Mouse (Mus musculus): ENCODE results near the gene Gm49368. TPM values are rescaled to one million over a fixed set of nuclear protein-coding genes. Genes with fewer than 3 reads are reported as not detected.

The Gm49368 gene
- total and polyA plus RNA-seq, 3 experiments, result not detected

DNA sequence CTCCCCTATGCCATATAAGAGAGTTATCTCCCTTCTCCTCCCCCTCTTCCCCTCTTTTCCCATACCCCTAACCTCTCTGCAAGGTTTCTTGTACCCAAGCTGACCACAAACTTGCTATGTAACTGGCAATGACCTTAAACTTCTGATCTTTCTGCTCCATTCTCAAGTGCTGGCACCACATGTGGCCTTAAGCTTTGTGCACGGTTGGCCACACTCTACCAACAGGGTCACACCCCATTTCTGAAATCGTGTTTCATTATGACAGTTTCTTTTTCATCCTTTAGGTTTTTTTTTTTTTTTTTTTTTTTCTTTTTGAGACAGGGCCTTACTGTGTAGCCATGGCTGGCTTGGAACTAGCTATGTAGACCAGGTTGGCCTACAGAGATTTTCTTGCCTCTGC lies 7.4 kb downstream of the Gm49368 start:
- Histone ChIP-seq H3K4me3 (ENCODE audit: control insufficient read depth in 1 of 2, insufficient read depth in 1 of 2, low read depth in 2 of 2, low read length in 2 of 2) (no peak overlapping the region), H3K27me3 (ENCODE audit: control insufficient read depth in 1 of 2, insufficient read depth in 2 of 2, low read length in 2 of 2) (peaks cover 10 to 18% of the 10 kb centered on the region in 2 experiments), H3K79me2 (ENCODE audit: control insufficient read depth, insufficient read depth, low read length, poor library complexity) (no peaks in the 10 kb centered on the region), H3K27ac (ENCODE audit: control insufficient read depth, low read depth, low read length) (no peak overlapping the region), H3K9me3 (replicated peaks; ENCODE audit: insufficient read depth, low read length) (no peaks in the 10 kb centered on the region), H3K9ac (ENCODE audit: control insufficient read depth, low read depth, low read length, poor library complexity, severe bottlenecking) (no peak overlapping the region), H3K4me1 (ENCODE audit: control insufficient read depth in 1 of 2, insufficient read depth in 2 of 2, low read length in 2 of 2) (peaks cover 0 to 3% of the 10 kb centered on the region in 2 experiments; a peak in 1 of 4 replicates), H3K36me3 (ENCODE audit: control insufficient read depth in 1 of 2, insufficient read depth in 2 of 2, low read length in 2 of 2) (no peaks in the 10 kb centered on the region; a peak in 1 of 4 replicates)
- DNase-seq (ENCODE audit: low read depth, low spot score), result no peak
- TF ChIP-seq KAT2A (conservative IDR thresholded peaks at IDR 0.05; ENCODE audit: low read depth, low read length) (no peak), TAL1 (IDR thresholded peaks at IDR 0.05; ENCODE audit: low read length) (no peak), GABPA (IDR thresholded peaks at IDR 0.05; ENCODE audit: low read depth, low read length) (no peak), CHD1 (IDR thresholded peaks at IDR 0.05; ENCODE audit: low read depth, low read length) (no peak), MEF2A (IDR thresholded peaks at IDR 0.05; ENCODE audit: extremely low read depth, insufficient replicate concordance, low read depth, low read length, poor library complexity, severe bottlenecking) (no peak), TBP (IDR thresholded peaks at IDR 0.05; ENCODE audit: low read depth, low read length) (no peak), CTCF (IDR thresholded peaks at IDR 0.05 in 2 of 3, conservative IDR thresholded peaks at IDR 0.05 in 1 of 3; ENCODE audit: control insufficient read depth in 1 of 3, insufficient read depth in 1 of 3, low read depth in 2 of 3, low read length in 3 of 3, poor library complexity in 1 of 3, severe bottlenecking in 1 of 3) (no peak), ZC3H11A (IDR thresholded peaks at IDR 0.05; ENCODE audit: low read depth, low read length) (no peak), ZNF384 (IDR thresholded peaks at IDR 0.05; ENCODE audit: low read depth, low read length) (no peak), NRF1 (IDR thresholded peaks at IDR 0.05; ENCODE audit: insufficient read depth, low read depth, low read length, poor library complexity, severe bottlenecking) (no peak), RCOR1 (IDR thresholded peaks at IDR 0.05; ENCODE audit: low read depth, low read length) (no peak)

DNA sequence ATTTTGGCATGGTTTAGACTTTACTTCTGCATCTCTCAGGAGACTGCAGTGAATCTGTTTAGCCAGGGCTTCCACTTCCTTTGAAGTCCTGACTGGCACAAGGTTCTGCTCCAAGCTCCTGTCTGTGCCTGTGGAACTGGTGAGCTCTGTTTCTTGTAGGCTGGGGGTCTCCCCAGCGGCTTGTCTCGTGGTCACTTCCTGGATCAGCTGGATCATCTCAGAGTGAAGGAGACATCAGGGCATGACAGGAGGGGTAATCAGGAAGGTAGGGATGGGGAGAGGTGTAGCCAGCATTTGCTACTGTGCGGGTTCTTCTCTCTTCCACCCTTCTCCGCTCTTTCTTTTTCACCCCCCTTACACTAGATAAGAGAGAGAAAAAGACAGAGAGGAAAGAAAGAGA lies 9.3 kb downstream of the Gm49368 start:
- no peak overlapping the region for H3K27ac ChIP-seq (ENCODE audit: control insufficient read depth, low read depth, low read length)
- no peaks in the 10 kb centered on the region; a peak in 1 of 4 replicates for H3K36me3 ChIP-seq (ENCODE audit: control insufficient read depth in 1 of 2, insufficient read depth in 2 of 2, low read length in 2 of 2)
- peaks cover 11 to 24% of the 10 kb centered on the region in 2 experiments for H3K27me3 ChIP-seq (ENCODE audit: control insufficient read depth in 1 of 2, insufficient read depth in 2 of 2, low read length in 2 of 2)
- no peaks in the 10 kb centered on the region for H3K9me3 ChIP-seq (replicated peaks; ENCODE audit: insufficient read depth, low read length)
- H3K4me3 ChIP-seq (ENCODE audit: control insufficient read depth in 1 of 2, insufficient read depth in 1 of 2, low read depth in 2 of 2, low read length in 2 of 2), result no peak overlapping the region
- TF ChIP-seq RCOR1 (IDR thresholded peaks at IDR 0.05; ENCODE audit: low read depth, low read length) (no peak), KAT2A (conservative IDR thresholded peaks at IDR 0.05; ENCODE audit: low read depth, low read length) (no peak), SIN3A (IDR thresholded peaks at IDR 0.05; ENCODE audit: low read length) (no peak), MXI1 (IDR thresholded peaks at IDR 0.05; ENCODE audit: low read depth, low read length) (no peak), TBP (IDR thresholded peaks at IDR 0.05; ENCODE audit: low read depth, low read length) (no peak), ETS1 (IDR thresholded peaks at IDR 0.05; ENCODE audit: low read depth, low read length) (no peak), MAX (IDR thresholded peaks at IDR 0.05; ENCODE audit: low read length) (no peak), CHD1 (IDR thresholded peaks at IDR 0.05; ENCODE audit: low read depth, low read length) (no peak), BHLHE40 (IDR thresholded peaks at IDR 0.05; ENCODE audit: borderline replicate concordance, low read depth, low read length) (no peak), ZC3H11A (IDR thresholded peaks at IDR 0.05; ENCODE audit: low read depth, low read length) (no peak), TCF12 (IDR thresholded peaks at IDR 0.05; ENCODE audit: low read depth, low read length) (no peak), UBTF (IDR thresholded peaks at IDR 0.05; ENCODE audit: borderline replicate concordance, insufficient read depth, low read depth, low read length) (no peak), TAL1 (IDR thresholded peaks at IDR 0.05; ENCODE audit: low read length) (no peak)
- H3K79me2 ChIP-seq (ENCODE audit: control insufficient read depth, insufficient read depth, low read length, poor library complexity), result no peaks in the 10 kb centered on the region
- H3K4me1 ChIP-seq (ENCODE audit: control insufficient read depth in 1 of 2, insufficient read depth in 2 of 2, low read length in 2 of 2), result no peaks in the 10 kb centered on the region
- no peak for DNase-seq (ENCODE audit: low read depth, low spot score)
- no peak overlapping the region for H3K9ac ChIP-seq (ENCODE audit: control insufficient read depth, low read depth, low read length, poor library complexity, severe bottlenecking)
